Mouse (Mus musculus) telencephalon, adult 2 months (tissue): Measurements from ENCODE around the gene Foxm1.

Source experiments
- DNase-seq: peaks from one replicate; pipeline ENCODE4 v3.0.0-alpha.2; 2011; ENCODE audit warnings: low read depth, low spot score

The Foxm1 gene

DNA sequence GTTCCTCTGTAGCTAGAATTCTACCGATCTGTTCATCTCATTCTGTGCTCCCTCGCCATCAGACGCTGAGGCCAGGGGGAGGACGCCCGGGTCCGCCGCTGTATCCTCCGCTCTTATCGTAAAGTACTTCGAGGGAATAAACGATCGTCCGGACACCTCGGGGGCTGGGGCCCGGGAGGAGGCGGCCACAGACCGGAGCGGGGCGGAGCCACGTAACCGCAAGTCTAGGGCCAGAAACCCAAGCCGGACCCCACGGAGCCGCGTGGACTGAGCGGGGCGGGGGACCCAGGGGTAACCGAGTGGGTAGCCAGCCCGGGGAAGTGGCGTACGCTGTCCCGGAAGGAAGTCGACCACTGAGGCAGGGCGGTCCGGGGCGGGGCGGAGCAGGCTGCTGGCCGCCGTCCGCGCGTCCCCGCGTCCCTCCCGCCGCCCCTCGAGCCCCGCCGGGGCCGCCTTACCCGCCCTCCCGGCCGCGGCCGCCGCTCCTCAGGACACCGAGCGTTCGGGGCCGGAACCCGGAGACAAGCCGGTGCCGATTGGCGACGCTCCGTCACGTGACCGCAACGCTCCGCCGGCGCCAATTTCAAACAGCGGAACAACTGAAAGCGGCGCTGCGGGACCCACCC lies at the start of gene Foxm1, which contains the start of gene Rhno1:
Gene Foxm1, plus strand, starts transcription at position 587 of the 626 bp plus-strand sequence.
Gene Rhno1, minus strand, starts transcription at position 531 of the 626 bp plus-strand sequence.
- DNase-seq: no peak

DNA sequence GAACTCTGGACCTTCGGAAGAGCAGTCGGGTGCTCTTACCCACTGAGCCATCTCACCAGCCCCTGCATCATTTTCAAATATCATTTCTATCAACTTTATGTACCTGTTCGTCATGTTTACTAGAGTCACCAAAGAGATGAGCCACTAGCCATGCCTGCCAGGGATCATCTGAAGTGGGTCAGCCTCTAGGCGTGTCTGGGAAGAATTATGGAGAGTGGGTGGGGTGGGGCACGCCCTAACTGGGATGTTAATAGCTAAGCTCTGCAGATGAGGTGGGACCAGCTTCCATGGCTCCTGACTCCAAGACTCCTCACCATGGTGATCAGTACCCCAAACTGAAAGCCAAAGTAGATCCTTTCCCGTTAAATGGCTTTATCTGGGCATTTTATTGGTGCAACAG lies 48.0 kb upstream of the Foxm1 start:
- no peak for DNase-seq

- DNase-seq: no peak
These were observed 47.2 kb upstream of the Foxm1 start for GRCm38 (mm10) chr6:128315597-128315996.

- DNase-seq: peak; percentile 56
These were observed 44.5 kb upstream of the Foxm1 start for GRCm38 (mm10) chr6:128318317-128318716.

GRCm38 (mm10) chr6:128334397-128335124 lies 28.2 kb upstream of the Foxm1 start:
- no peak for DNase-seq

DNA sequence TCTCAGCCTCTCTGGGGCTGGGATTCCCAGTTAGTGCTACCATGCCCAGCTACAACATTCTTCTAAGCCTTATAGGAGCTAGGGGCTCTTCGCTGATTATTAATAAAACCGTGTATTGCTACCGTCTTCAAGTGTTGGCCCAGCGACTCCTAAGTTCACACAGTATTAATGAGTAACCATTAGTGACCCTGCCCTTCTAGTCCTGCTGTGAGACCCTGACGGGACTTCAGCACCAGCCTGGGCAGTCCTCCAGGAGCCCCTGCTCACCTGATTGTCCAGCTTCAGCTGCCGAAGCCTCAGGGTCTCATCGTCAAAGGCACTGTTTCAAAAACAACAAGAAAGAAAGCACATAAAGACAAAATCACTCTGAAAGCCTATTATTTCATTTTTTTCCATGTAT lies 25.3 kb upstream of the Foxm1 start:
- no peak for DNase-seq

DNA sequence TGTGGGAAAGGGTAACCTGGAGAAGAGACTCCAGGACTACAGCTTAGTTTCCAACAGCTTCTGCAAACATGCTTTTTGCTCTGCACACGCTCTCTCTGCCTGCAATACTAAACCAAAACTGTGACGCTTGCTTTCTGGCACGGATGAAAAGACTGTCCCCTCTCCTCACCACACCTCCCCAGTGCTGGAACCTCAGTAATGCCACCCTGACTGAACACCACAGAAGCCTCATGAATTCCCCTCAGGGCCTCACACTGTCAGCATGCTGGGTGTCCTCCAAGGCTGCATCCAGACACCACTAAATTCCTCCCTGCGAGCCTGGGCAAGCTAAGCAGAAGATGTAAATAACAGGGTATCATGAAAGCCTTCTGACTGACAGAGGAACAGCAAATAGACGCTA lies 23.9 kb upstream of the Foxm1 start:
- DNase-seq: no peak

- no peak for DNase-seq
These were observed 20.6 kb upstream of the Foxm1 start for GRCm38 (mm10) chr6:128341956-128342723.

- DNase-seq: no peak
These were observed 17.1 kb upstream of the Foxm1 start for GRCm38 (mm10) chr6:128345623-128346022.

DNA sequence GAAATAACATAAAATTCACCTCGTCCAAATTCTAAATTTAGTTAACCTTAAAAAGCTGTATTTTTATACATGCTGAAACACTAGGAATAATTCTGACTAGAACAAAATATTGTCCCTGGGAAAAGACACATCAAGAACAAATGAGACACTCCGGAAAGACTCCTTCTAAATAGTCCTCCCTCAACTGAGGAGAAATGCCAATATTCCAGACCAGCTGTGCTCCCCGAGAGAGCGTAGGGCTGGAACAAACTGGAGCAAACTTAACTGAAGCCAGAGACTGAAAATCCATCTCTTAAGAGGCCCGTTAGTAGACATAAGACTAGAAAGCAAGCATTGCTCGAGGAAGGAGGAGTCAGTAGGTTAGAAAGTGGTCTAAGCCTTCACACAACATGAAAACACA lies 16.0 kb upstream of the Foxm1 start:
- DNase-seq: no peak

DNA sequence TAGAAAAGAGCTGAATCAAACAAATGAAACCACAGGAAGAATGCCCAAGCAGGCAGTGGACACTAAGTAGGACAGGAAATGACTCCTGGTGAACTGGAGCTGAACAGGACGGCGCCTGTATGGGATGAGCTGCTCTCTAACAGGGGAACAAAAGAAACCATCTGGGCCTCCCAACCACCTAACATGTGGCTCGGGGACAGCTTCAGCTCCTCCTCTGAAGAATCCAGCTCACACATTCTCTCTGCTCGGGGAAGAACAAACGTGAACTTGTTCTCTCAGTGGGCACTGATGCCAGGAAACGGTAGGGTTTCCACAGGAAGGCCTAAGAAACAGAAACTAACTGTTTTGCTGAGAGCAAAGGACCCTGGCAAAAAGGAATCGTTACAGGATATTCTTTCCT lies 13.1 kb upstream of the Foxm1 start:
- no peak for DNase-seq

- DNase-seq: no peak
These were observed 8.6 kb upstream of the Foxm1 start for GRCm38 (mm10) chr6:128354140-128354539.

- DNase-seq: no peak
These were observed 7.5 kb upstream of the Foxm1 start for GRCm38 (mm10) chr6:128355201-128355681.

- peak; percentile 92 for DNase-seq
These were observed 6.9 kb upstream of the Foxm1 start, which contains the start of gene Tulp3 for GRCm38 (mm10) chr6:128355726-128356416. Gene Tulp3, minus strand, starts transcription at chr6:128355851.

- DNase-seq: no peak
These were observed 3.8 kb upstream of the Foxm1 start for GRCm38 (mm10) chr6:128358999-128359398.

DNA sequence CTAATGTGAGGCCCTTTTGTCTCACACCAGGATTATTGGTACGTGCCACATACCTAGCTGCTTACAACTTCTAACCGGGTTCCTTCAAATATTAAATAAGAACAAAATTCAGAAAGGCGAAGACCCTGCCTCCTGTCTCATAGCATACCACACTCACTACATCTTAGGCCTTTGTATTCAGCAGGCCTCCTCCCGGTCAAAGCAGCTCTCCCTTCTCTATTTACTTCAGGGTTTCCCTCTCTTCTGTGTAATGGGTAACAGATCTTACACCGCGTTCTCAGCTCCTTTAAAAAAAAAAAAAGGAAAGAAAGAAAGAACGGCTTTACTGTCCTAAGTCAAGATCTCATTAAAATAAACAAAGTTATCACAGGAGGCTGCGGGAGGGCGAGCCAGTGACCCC lies 866 bp upstream of the Foxm1 start:
- DNase-seq: no peak

GRCm38 (mm10) chr6:128363007-128363825 lies 449 bp downstream of the Foxm1 start:
- no peak for DNase-seq

DNA sequence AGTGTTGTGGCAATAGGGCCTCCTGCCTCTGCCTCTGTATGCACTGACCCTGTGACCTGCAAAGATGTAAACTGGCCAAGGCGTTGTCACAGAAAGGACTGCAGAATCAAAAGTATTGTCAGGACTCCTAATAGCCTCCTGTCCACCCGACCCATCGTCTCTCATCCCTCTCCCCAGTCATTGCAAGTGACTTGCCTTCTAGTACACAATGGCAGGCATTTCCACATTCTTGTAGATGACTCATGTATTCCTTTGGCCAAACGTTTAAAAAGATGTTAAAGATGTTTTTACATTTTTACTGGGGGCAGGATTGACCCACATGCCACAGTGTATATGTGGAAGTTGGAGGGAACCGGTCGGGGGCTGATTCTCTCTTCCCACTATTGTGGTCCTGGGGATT lies 2.0 kb downstream of the Foxm1 start:
- no peak for DNase-seq

- DNase-seq: no peak
These were observed 3.7 kb downstream of the Foxm1 start for GRCm38 (mm10) chr6:128366466-128366865.

GRCm38 (mm10) chr6:128370040-128370439 lies 7.3 kb downstream of the Foxm1 start:
- DNase-seq: no peak

GRCm38 (mm10) chr6:128375192-128375591 lies 12.4 kb downstream of the Foxm1 start, which contains the start of the genes Tex52 and Gm44596:
Gene Tex52, plus strand, starts transcription at chr6:128375456.
Gene Gm44596, plus strand, starts transcription at chr6:128375503.
- peak; percentile 49 for DNase-seq
